Mouse (Mus musculus): Measurements from ENCODE around the gene Mrgprf. TPM values are rescaled to one million over a fixed set of nuclear protein-coding genes. Genes with fewer than 3 reads are reported as not detected.

Mrgprf gene
- total and polyA plus RNA-seq, 2 experiments from 2014 or later = 4.6 to 6.8 TPM

DNA sequence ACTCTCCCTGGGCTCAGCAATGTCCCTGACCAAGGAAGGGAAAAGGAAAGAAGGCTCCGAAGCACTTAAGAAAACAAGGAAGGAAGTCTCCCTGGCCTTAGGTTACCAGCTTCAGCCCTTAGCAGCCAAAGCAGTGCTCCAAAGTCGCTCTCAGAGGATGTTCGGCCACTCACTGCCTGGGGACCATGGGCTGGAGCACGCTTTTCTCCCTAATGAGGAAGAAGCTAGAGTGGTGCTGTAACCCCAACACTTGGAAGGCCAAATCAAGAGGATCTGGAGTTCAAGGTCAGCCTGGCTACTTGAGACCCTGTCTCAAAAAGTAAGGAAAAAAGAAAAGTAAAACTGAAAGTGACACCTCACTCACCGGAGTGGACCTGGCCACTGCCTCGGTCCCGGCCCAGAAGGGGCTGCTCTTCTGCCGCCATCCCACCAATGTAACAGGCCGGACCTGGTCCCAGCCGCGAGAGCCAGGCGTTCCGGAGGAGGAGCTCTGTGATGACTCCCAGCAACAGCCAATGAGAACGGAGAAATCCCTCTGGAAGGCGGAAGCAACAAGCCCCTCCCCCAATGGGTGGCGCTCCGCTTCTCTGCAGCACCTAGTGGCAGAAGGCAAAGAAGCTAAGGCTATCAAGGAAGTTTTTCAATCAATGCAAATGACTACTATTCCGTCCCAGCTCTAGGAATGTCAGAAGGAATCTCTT is 17.0 kb upstream of the Mrgprf start, which contains the start of gene Tpcn2:
Gene Tpcn2, minus strand, starts transcription at position 525 of the 701 bp plus-strand sequence.
- peak within 1 kb of the TSS; percentile 73 for H3K4me2 ChIP-seq (ENCODE audit: low read depth, low read length, poor library complexity, severe bottlenecking)
- DNase-seq (ENCODE audit: low spot score) = peak; percentile 96

DNA sequence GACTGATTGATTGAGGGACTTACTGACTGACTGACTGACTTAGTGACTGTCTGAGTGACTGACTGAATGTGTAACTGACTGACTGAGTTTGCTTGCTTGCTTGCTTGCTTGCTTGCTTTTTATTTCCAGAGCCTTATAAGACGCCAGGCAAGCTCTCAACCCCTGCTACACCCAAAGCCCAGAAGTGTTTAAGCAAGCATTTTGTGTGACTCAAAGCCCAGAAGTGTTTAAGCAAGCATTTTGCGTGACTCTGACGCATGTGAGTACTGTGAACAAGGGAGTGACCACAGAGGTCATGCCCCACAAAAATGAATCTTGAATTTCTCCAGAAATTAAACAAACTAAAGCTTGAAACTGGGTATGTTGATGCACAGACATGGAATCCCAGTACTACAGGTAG is 16.3 kb upstream of the Mrgprf start:
- H3K4me2 ChIP-seq (ENCODE audit: low read depth, low read length, poor library complexity, severe bottlenecking) = peak overlapping the region; percentile 73
- no peak for ATAC-seq (ENCODE audit: low FRiP score)
- DNase-seq (ENCODE audit: low spot score) = no peak

More for the DNA sequence above, 17.0 kb upstream of the Mrgprf start, which contains the start of gene Tpcn2:
- Histone ChIP-seq H3K9me3 (ENCODE audit: low read length) (no peaks in the 10 kb centered on the region), H3K4me3 (ENCODE audit: low read depth, low read length) (peak within 1 kb of the TSS; percentile 39), H3K4me1 (ENCODE audit: insufficient read depth, low read length) (no peaks in the 10 kb centered on the region), H3K27me3 (ENCODE audit: insufficient read depth, low read length) (no peaks in the 10 kb centered on the region), H3K27ac (ENCODE audit: low read depth, low read length) (no peak within 1 kb of the TSS), H3K36me3 (ENCODE audit: insufficient read depth, low read length) (peaks cover 2% of the 10 kb centered on the region; the same call in 1 of the 2 replicates), H3K9ac (replicated peaks; ENCODE audit: low read length, poor library complexity, severe bottlenecking) (peak within 1 kb of the TSS; percentile 3; the same call in 1 of the 2 replicates)
- 4% methylated on average over 18 of the region's 18 CpGs for WGBS
- peak; percentile 83 for TF ChIP-seq CTCF (IDR thresholded peaks at IDR 0.05)
- peak; percentile 90 for ATAC-seq (ENCODE audit: low FRiP score)

DNA sequence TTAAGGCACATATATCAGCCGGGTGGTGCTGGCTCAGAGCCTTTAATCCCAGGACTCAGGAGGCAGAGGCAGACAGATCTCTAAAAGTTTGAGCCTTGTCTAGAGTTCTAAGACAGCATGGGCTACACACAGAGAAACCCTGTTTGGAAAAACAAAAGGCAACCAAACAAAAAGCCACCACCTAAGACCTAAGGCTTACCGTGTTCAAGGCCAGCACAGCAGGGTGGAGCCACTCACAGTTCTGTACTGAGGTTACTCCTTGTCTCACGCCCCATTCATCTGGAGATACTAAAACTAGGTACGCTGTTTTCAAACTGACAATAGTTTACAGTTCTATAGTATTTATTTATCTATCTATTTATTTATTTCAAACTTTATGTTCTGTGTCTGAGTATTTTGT is 15.2 kb upstream of the Mrgprf start:
- WGBS = 77% methylated on average over 4 of the region's 4 CpGs
- Histone ChIP-seq H3K9ac (replicated peaks; ENCODE audit: low read length, poor library complexity, severe bottlenecking) (no peak overlapping the region), H3K27ac (ENCODE audit: low read depth, low read length) (no peak overlapping the region), H3K4me1 (ENCODE audit: insufficient read depth, low read length) (no peaks in the 10 kb centered on the region), H3K27me3 (ENCODE audit: insufficient read depth, low read length) (no peaks in the 10 kb centered on the region), H3K36me3 (ENCODE audit: insufficient read depth, low read length) (no peaks in the 10 kb centered on the region), H3K4me3 (ENCODE audit: low read depth, low read length) (no peak overlapping the region), H3K9me3 (ENCODE audit: low read length) (no peaks in the 10 kb centered on the region), H3K4me2 (ENCODE audit: low read depth, low read length, poor library complexity, severe bottlenecking) (no peak overlapping the region)
- no peak for TF ChIP-seq CTCF (IDR thresholded peaks at IDR 0.05)
- ATAC-seq (ENCODE audit: low FRiP score) (no peak), DNase-seq (ENCODE audit: low spot score) (no peak)

More for the DNA sequence above, 16.3 kb upstream of the Mrgprf start:
- Histone ChIP-seq H3K4me1 (ENCODE audit: insufficient read depth, low read length) (no peaks in the 10 kb centered on the region), H3K4me3 (ENCODE audit: low read depth, low read length) (peak overlapping the region; percentile 39; the same call in 1 of the 2 replicates), H3K9me3 (ENCODE audit: low read length) (no peaks in the 10 kb centered on the region), H3K36me3 (ENCODE audit: insufficient read depth, low read length) (no peaks in the 10 kb centered on the region), H3K9ac (replicated peaks; ENCODE audit: low read length, poor library complexity, severe bottlenecking) (no peak overlapping the region), H3K27ac (ENCODE audit: low read depth, low read length) (no peak overlapping the region), H3K27me3 (ENCODE audit: insufficient read depth, low read length) (no peaks in the 10 kb centered on the region)
- 55% methylated on average over 3 of the region's 3 CpGs for WGBS
- no peak for TF ChIP-seq CTCF (IDR thresholded peaks at IDR 0.05)

DNA sequence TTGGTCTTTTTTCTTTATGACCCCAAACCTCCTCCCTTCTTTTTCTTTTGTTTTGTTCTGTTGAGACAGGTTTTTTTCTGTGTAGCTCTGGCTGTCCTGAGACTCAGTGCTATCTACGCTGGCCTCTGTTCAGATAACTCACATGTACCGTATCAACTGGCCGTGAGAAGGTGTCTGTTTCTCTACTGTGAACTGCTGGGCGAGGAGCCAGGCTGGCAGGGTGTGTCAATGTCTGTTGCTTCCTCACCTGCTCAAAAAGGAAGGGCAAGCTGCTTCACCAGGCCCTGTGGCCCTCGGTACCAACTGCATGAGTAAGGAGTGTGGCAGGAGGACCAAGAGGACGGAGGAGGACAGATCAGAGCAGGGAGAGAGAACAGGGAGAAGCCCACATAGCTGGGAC is 13.2 kb upstream of the Mrgprf start:
- Histone ChIP-seq H3K4me1 (ENCODE audit: insufficient read depth, low read length) (no peaks in the 10 kb centered on the region), H3K27ac (ENCODE audit: low read depth, low read length) (no peak overlapping the region), H3K4me2 (ENCODE audit: low read depth, low read length, poor library complexity, severe bottlenecking) (no peak overlapping the region), H3K36me3 (ENCODE audit: insufficient read depth, low read length) (no peaks in the 10 kb centered on the region), H3K9me3 (ENCODE audit: low read length) (no peaks in the 10 kb centered on the region), H3K27me3 (ENCODE audit: insufficient read depth, low read length) (no peaks in the 10 kb centered on the region), H3K4me3 (ENCODE audit: low read depth, low read length) (no peak overlapping the region), H3K9ac (replicated peaks; ENCODE audit: low read length, poor library complexity, severe bottlenecking) (no peak overlapping the region)
- ATAC-seq (ENCODE audit: low FRiP score) (no peak), DNase-seq (ENCODE audit: low spot score) (no peak)
- no peak for TF ChIP-seq CTCF (IDR thresholded peaks at IDR 0.05)
- 86% methylated on average over 6 of the region's 6 CpGs for WGBS

DNA sequence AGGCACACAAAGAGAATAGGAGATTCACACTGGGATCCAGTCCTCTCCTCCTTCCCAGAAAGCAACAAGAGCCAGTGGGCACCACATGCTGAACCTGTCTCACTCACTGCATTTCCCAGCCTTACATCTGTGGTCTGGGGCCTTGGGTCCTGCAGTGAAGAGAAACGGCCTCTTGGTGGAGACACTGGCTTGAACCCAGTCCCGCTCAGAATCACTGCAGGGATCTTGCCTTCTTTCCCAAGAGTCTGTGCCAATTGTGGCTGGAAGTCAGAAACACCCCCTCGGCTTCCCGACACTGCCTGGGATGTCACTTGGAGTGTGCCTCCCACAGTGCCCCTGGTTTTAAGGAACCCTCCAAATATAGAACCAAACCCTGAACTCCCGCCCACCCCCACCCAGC is 11.3 kb upstream of the Mrgprf start:
- Histone ChIP-seq H3K4me1 (ENCODE audit: insufficient read depth, low read length) (no peaks in the 10 kb centered on the region), H3K36me3 (ENCODE audit: insufficient read depth, low read length) (no peaks in the 10 kb centered on the region), H3K4me3 (ENCODE audit: low read depth, low read length) (no peak overlapping the region), H3K9me3 (ENCODE audit: low read length) (no peaks in the 10 kb centered on the region), H3K27ac (ENCODE audit: low read depth, low read length) (no peak overlapping the region), H3K4me2 (ENCODE audit: low read depth, low read length, poor library complexity, severe bottlenecking) (no peak overlapping the region), H3K9ac (replicated peaks; ENCODE audit: low read length, poor library complexity, severe bottlenecking) (no peak overlapping the region), H3K27me3 (ENCODE audit: insufficient read depth, low read length) (no peaks in the 10 kb centered on the region)
- no peak for ATAC-seq (ENCODE audit: low FRiP score)
- 21% methylated on average over 5 of the region's 5 CpGs for WGBS
- peak; percentile 52 for DNase-seq (ENCODE audit: low spot score)
- peak; percentile 51 for TF ChIP-seq CTCF (IDR thresholded peaks at IDR 0.05)

DNA sequence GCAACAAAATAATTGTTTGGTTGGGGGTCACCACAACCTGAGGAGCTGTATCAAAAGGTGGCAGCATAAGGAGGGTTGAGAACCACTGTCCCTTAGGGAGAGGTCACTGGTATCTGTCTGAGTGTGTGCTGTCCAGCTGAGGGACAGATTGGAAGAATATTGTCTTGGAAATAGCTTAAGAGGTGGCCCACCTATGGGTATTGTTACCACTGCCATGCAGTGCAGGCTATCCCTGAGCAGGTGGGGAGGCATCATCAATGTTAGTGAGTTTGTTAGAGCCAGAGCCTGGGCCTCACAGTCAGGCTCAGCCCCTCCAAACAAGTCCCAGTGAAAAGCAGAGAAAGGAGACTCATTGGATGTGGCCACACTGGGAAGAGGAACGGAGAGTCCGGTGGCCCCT is 8.8 kb upstream of the Mrgprf start:
- Histone ChIP-seq H3K36me3 (ENCODE audit: insufficient read depth, low read length) (no peaks in the 10 kb centered on the region), H3K27ac (ENCODE audit: low read depth, low read length) (no peak overlapping the region), H3K9ac (replicated peaks; ENCODE audit: low read length, poor library complexity, severe bottlenecking) (no peak overlapping the region), H3K27me3 (ENCODE audit: insufficient read depth, low read length) (no peaks in the 10 kb centered on the region), H3K4me2 (ENCODE audit: low read depth, low read length, poor library complexity, severe bottlenecking) (no peak overlapping the region), H3K4me3 (ENCODE audit: low read depth, low read length) (no peak overlapping the region), H3K9me3 (ENCODE audit: low read length) (no peaks in the 10 kb centered on the region), H3K4me1 (ENCODE audit: insufficient read depth, low read length) (no peaks in the 10 kb centered on the region)
- DNase-seq (ENCODE audit: low spot score) = no peak
- WGBS = 91% methylated on average over 2 of the region's 2 CpGs
- no peak for TF ChIP-seq CTCF (IDR thresholded peaks at IDR 0.05)
- ATAC-seq (ENCODE audit: low FRiP score) = no peak

All from midbrain, postnatal 0 days (tissue).